Mouse (Mus musculus): ENCODE data around the gene Nfyc.

DNA sequence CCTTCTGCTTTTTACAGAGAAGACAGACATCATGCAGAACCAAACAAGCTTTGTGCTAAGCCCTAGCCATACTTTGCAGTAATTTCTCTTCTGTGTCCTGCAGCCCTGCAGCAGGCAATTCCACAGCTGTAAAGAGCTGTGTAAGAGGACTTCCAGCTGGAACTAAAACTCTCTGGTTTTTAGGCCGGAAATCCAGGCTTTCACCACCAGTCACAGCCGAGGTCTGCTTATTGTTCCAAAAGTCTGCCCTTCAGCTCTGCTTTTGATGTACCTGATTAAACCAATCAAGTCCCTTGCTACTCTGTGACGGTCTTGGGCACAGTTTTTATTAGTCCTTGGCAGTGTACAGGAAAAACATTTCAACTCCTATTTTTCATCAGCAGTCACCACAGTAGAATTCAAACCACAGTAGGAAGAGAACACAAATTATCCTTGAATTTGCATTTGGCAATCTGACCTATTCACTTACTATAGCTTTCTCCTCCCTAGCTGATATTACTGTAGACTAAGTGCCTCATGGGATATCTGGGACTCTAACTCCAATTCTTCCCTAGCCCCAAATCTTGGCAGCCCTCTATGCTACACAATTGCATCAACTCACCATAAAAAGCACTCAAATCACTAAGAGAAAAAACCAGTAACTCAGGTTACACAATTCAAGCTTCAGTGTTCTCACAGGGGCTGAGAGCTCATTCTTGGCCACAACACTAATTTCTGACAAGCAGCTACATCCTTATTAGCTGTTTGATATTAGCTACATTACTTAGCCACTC, 14.2 kb downstream of the Nfyc start:
- no peak for TF ChIP-seq POLR2A (IDR thresholded peaks at IDR 0.05; ENCODE audit: insufficient read depth, low read depth, low read length)
- no peak for TF ChIP-seq CTCF (IDR thresholded peaks at IDR 0.05; ENCODE audit: insufficient read depth, low read depth, low read length)

Data from olfactory bulb, adult 2 months (tissue).